Mouse (Mus musculus) intestine, embryonic 15.5 days (tissue): ENCODE measurements around the gene Adat1. TPM values are rescaled to one million over a fixed set of nuclear protein-coding genes. Genes with fewer than 3 reads are reported as not detected.
A peak's percentile ranks its signal among the peaks of the same experiment; 100 is the strongest.

Experiments
- ATAC-seq: fragments of 200-750 bp; cut with Nextera tagmentation; 2 replicates; pipeline ENCODE4 v1.8.0; 2017; ENCODE audit warnings: moderate TSS enrichment, moderate library complexity
- H3K27ac ChIP-seq: fragments of 300-500 bp; sonication (generic); 2 replicates; pipeline ENCODE4 v1.5.1; 2015; ENCODE audit warnings: mild to moderate bottlenecking, inconsistent platforms
- H3K27me3 ChIP-seq: fragments of 300-500 bp; sonication (generic); replicated peaks from 2 replicates; pipeline ENCODE4 v1.6.1; 2015; ENCODE audit warnings: inconsistent platforms
- H3K36me3 ChIP-seq: fragments of 300-500 bp; sonication (generic); 2 replicates; pipeline ENCODE4 v1.6.1; 2015; ENCODE audit warnings: inconsistent platforms
- H3K4me1 ChIP-seq: fragments of 300-500 bp; sonication (generic); replicated peaks from 2 replicates; pipeline ENCODE4 v1.6.1; 2015; ENCODE audit warnings: inconsistent platforms
- H3K4me2 ChIP-seq: fragments of 300-500 bp; sonication (generic); replicated peaks from 2 replicates; pipeline ENCODE4 v1.6.1; 2015; ENCODE audit warnings: mild to moderate bottlenecking, inconsistent platforms
- H3K4me3 ChIP-seq: fragments of 300-500 bp; sonication (generic); replicated peaks from 2 replicates; pipeline ENCODE4 v1.5.1; 2015; ENCODE audit warnings: inconsistent platforms
- H3K9ac ChIP-seq: fragments of 300-500 bp; sonication (generic); 2 replicates; pipeline ENCODE4 v1.6.1; 2015; ENCODE audit warnings: inconsistent platforms
- H3K9me3 ChIP-seq: fragments of 300-500 bp; sonication (generic); 2 replicates; pipeline ENCODE4 v1.6.1; 2016; ENCODE audit warnings: inconsistent platforms
- WGBS: fragments of 180-500 bp; shearing (Covaris S2); methylation state at CpG from one replicate; pipeline ENCODE4 v1.1.7; 2015; 5-methylcytosine and 5-hydroxymethylcytosine counted together
- polyA plus RNA-seq: library from polyadenylated mRNA; unstranded; fragments of >200 nt; fragmentation: Nextera tagmentation; extraction: Ambion mirVana; gene quantifications from 2 replicates; pipeline ENCODE4 v1.2.1, GENCODE M21; 2015

Gene Adat1
- 7.7 and 8.3 TPM in 2 replicates for polyA plus RNA-seq

DNA sequence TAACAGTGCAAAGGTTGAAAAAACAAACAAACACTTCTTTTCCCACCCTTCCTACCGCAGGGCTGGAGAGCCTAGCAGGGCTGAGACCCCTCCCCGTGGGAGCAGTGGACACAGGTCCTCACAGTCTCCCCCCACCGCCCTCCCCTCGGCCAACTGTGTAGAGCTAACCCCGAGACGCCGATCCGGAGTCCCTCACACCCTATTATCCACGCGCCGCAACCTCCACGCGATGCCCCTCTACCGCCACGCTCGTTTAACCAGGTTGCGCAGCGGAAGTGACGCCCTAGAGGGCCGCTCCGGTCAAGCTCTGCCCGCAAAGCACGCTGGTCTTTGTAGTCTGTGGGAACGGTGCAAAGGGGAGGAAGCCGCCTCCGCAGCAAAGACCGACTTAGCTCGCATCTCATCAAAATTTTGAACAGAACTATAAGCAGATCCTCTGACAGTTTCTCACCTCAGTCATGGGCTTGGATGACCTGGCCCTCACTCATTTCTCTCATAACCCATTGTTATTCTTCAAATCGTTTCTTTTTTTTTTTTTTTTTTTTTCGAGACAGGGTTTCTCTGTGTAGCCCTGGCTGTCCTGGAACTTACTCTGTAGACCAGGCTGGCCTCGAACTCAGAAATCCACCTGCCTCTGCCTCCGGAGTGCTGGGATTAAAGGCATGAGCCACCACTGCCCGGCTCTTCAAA lies at the start of gene Adat1:
Gene Adat1 (minus strand): TSS at position 290 of the 690 bp plus-strand sequence.
- WGBS = 4% methylated on average over 33 of the region's 33 CpGs
- 0 out of 2 replicates have a peak within 1 kb of the TSS, but pooled peaks have one; percentile 23 for H3K27ac ChIP-seq
- peak within 1 kb of the TSS; percentile 78 for H3K9ac ChIP-seq
- H3K4me3 ChIP-seq = peak within 1 kb of the TSS; percentile 82
- H3K36me3 ChIP-seq = peaks cover 25% of the 10 kb centered on the region
- no peaks in the 10 kb centered on the region for H3K27me3 ChIP-seq
- H3K9me3 ChIP-seq = no peaks in the 10 kb centered on the region
- peak; percentile 97 for ATAC-seq
- 0 out of 2 replicates have a peak, but pooled peaks cover 3% of the 10 kb centered on the region for H3K4me1 ChIP-seq
- H3K4me2 ChIP-seq = peak within 1 kb of the TSS; percentile 63

DNA sequence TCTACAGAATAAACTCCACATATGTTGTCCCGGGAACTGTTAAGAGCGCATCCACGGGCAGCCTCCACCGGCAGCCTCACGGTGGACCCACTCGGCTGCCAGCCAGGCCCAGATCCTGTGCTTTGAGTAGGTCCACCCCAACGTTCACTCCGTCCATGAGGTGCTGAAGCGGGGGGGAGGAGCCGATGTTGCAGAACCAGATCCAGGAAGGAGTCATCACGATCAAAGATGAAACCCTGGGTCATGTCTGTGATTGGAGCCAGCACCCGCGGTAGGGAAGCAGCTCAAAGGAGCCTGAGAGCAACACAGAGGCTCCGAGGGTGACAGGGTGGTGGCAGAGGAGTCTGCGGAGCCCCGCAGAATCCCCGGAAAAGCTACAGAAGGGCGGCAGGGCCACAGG lies 45.4 kb upstream of the Adat1 start:
- H3K9me3 ChIP-seq = no peaks in the 10 kb centered on the region
- no peak for ATAC-seq
- no peak overlapping the region for H3K4me2 ChIP-seq
- WGBS = 79% methylated on average over 18 of the region's 18 CpGs
- H3K9ac ChIP-seq = no peak overlapping the region
- H3K27ac ChIP-seq = no peak overlapping the region
- H3K27me3 ChIP-seq = no peaks in the 10 kb centered on the region
- H3K4me3 ChIP-seq = no peak overlapping the region
- H3K36me3 ChIP-seq = no peaks in the 10 kb centered on the region
- no peaks in the 10 kb centered on the region for H3K4me1 ChIP-seq

DNA sequence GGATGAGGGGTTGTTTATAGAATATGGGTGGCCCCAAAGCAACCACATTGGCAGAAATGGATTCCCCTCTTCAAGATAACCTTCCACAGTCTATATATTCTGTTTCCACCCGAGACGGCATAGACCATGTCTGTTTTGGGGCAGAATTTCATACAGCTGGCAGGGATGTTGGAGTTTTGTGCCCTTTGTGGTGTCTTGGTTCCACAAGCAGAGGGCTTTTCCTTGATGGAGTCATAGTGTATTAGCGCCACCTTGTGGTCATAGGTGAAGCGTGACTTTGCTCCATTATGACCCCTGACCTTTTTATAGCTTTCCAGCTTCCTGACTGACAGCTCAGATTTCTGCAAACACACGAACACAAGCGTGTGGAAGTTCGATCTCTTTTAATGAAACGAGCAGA lies 42.5 kb upstream of the Adat1 start:
- WGBS = 10% methylated on average over 8 of the region's 8 CpGs
- Histone ChIP-seq H3K4me2 (no peak overlapping the region), H3K9me3 (no peaks in the 10 kb centered on the region), H3K27me3 (no peaks in the 10 kb centered on the region), H3K27ac (no peak overlapping the region), H3K9ac (no peak overlapping the region), H3K4me3 (no peak overlapping the region), H3K4me1 (no peaks in the 10 kb centered on the region), H3K36me3 (no peaks in the 10 kb centered on the region)
- ATAC-seq = peak; percentile 65

DNA sequence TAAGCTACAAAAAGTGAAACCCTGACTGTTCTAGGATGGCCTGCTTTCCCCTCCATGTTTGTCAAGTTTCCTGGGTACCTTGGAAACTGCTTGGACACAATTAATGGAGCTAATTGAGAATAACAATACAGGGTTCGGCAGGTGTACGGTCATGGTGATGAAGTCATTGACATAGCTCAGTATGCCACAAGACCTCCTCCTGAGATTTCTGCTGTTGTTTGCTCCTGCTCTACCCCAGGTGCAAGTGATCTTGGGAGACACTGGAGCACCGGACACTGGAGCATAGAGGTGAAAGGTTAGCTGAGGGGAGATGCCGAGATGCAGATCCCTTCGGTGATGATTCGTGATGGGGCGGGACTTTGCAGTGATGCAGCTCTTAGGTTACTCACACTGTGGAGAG lies 41.0 kb upstream of the Adat1 start:
- Histone ChIP-seq H3K9ac (no peak overlapping the region), H3K27me3 (no peaks in the 10 kb centered on the region), H3K27ac (no peak overlapping the region), H3K36me3 (no peaks in the 10 kb centered on the region), H3K4me1 (no peaks in the 10 kb centered on the region), H3K4me3 (no peak overlapping the region), H3K9me3 (no peaks in the 10 kb centered on the region), H3K4me2 (no peak overlapping the region)
- 58% methylated on average over 7 of the region's 7 CpGs for WGBS
- ATAC-seq = no peak

DNA sequence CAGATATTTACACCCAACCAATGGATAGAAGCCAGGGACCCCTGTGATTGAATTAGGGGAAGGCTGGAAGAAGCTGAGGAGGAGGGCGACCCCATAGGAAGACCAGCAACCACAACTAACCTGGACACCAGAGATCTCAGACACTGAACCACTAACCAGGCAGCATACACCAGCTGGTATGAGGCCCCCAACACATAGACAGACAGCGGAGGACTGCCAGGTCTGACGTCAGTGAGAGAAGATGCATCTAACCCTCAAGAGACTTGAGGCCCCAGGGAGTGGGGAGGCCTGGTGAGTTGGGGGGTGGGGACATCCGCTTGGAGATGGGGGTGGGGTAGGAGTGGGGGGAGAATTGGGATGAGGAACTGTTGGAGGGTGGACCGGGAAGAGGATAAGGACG lies 38.6 kb upstream of the Adat1 start:
- 48% methylated on average over 6 of the region's 6 CpGs for WGBS
- no peak for ATAC-seq

DNA sequence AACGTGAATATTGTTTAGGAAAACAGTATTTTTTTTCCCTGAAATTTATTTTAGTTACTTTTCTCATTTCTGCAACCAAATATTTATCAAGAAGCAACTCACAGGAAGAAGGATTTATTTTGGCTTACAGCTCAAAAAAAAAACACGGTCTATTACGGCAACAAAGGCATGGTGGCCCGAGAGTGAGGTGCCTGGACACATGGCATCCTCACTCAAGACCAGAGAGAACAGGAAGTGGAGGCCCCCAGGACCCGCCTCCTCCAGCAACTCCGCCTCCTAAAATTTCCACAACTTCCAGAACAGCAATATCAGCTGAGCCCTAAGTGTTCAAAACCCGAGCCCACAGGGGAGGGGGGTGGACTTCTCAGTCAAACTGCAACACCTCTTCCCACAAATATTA lies 37.4 kb upstream of the Adat1 start:
- no peak overlapping the region for H3K27ac ChIP-seq
- H3K9ac ChIP-seq = no peak overlapping the region
- H3K9me3 ChIP-seq = no peaks in the 10 kb centered on the region
- ATAC-seq = no peak
- H3K4me2 ChIP-seq = no peak overlapping the region
- H3K4me3 ChIP-seq = no peak overlapping the region
- H3K4me1 ChIP-seq = no peaks in the 10 kb centered on the region
- WGBS = 79% methylated on average over 7 of the region's 7 CpGs
- H3K27me3 ChIP-seq = no peaks in the 10 kb centered on the region
- H3K36me3 ChIP-seq = no peaks in the 10 kb centered on the region

More for the DNA sequence above, 38.6 kb upstream of the Adat1 start:
- H3K36me3 ChIP-seq = no peaks in the 10 kb centered on the region
- H3K27ac ChIP-seq = no peak overlapping the region
- no peak overlapping the region for H3K4me2 ChIP-seq
- H3K4me1 ChIP-seq = no peaks in the 10 kb centered on the region
- H3K9ac ChIP-seq = no peak overlapping the region
- H3K27me3 ChIP-seq = no peaks in the 10 kb centered on the region
- no peak overlapping the region for H3K4me3 ChIP-seq
- no peaks in the 10 kb centered on the region for H3K9me3 ChIP-seq

DNA sequence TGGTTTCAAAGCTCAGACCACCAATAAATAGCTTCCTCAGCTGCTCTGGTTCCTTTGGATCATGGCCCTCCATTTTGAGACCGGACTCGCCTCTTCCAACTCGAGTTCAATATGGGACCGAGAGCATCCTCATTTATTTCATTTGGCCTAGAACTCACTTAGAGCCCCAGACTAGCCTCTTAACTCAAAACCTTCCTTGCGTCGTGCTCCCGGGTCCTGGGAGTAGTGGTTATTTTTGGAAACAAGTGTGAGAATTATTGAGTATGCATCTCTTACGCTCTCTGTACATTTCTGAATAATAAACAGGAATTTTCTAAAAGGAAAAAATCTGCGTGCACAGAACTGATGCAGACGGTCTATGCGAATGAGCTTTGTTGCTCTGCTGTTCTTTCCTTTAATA lies 22.8 kb upstream of the Adat1 start, which contains the start of gene Gm6793:
Gene Gm6793 (minus strand): TSS at position 101 of the 400 bp plus-strand sequence.
- no peak within 1 kb of the TSS for H3K4me2 ChIP-seq
- no peaks in the 10 kb centered on the region for H3K9me3 ChIP-seq
- H3K36me3 ChIP-seq = peaks cover 15% of the 10 kb centered on the region
- WGBS = 93% methylated on average over 11 of the region's 11 CpGs
- H3K27ac ChIP-seq = no peak within 1 kb of the TSS
- ATAC-seq = no peak
- no peak within 1 kb of the TSS for H3K9ac ChIP-seq
- H3K4me1 ChIP-seq = peaks cover 11% of the 10 kb centered on the region
- no peak within 1 kb of the TSS for H3K4me3 ChIP-seq
- H3K27me3 ChIP-seq = no peaks in the 10 kb centered on the region

DNA sequence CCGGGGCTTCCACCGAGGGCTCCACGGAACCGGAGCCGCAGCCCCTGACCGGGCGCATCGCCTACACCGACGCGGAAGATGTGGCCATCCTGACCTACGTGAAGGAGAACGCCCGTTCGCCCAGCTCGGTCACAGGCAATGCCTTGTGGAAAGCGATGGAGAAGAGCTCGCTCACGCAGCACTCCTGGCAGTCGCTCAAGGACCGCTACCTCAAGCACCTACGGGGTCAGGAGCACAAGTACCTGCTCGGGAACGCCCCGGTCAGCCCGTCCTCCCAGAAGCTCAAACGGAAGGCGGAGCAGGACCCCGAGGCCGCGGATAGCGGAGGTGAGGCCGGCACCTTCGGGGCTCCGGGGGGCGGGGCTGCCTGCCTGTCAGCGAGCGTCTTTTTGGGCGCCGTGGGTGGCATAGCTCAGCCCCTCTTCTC lies 19.7 kb upstream of the Adat1 start:
- peak overlapping the region; percentile 96 for H3K4me3 ChIP-seq
- ATAC-seq = no peak; the same call in 1 of the 2 replicates
- H3K27ac ChIP-seq = peak overlapping the region; percentile 79
- peak overlapping the region; percentile 90 for H3K9ac ChIP-seq
- peaks cover 5% of the 10 kb centered on the region; the same call in 1 of the 2 replicates for H3K36me3 ChIP-seq
- no peaks in the 10 kb centered on the region for H3K9me3 ChIP-seq
- peaks cover 11% of the 10 kb centered on the region for H3K4me1 ChIP-seq
- no peaks in the 10 kb centered on the region for H3K27me3 ChIP-seq
- peak overlapping the region; percentile 93 for H3K4me2 ChIP-seq
- WGBS = under 1% methylated on average over 40 of the region's 40 CpGs

DNA sequence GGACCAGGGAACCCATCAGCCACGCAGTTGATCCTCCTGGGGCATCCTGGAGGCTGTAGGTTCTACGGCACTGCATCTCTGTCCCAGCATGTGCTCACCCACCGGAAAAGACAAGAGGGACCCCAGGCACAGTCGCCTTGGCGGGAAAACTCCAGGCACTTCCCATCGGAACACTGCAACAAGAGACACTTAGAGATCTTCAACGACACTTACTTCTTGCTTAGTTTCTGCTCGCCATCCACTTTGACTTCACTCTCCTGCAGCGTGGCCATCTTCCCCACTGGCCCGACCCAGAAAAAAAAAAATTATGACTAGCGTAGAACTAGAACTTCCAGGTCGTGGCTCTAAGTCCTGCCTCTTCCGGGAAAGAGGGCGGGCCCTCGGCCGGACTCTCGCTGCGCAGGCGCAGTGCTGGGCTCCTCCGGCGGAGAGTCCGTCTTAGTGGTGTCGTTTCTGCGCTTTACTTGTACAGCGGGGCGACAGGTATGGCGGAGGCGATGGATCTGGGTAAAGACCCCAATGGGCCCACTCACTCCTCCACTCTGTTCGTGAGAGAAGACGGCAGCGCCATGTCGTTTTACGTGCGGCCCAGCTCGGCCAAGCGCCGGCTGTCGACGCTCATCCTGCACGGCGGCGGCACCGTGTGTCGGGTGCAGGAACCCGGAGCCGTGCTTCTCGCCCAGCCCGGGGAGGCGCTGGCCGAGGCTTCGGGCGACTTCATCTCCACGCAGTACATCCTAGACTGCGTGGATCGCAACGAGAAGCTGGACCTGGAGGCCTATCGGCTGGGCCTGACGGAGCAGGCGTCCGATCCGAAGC lies 19.1 kb upstream of the Adat1 start, which contains the start of the genes Kars and Terf2ip:
Gene Kars (minus strand): TSS at position 327 of the 819 bp plus-strand sequence.
Gene Terf2ip (plus strand): TSS at position 402 of the 819 bp plus-strand sequence.
- no peaks in the 10 kb centered on the region for H3K9me3 ChIP-seq
- no peaks in the 10 kb centered on the region for H3K27me3 ChIP-seq
- WGBS = under 1% methylated on average over 61 of the region's 61 CpGs
- H3K9ac ChIP-seq = peak within 1 kb of the TSS; percentile 90
- H3K4me1 ChIP-seq = peaks cover 11% of the 10 kb centered on the region
- H3K36me3 ChIP-seq = peaks cover 3% of the 10 kb centered on the region; the same call in 1 of the 2 replicates
- ATAC-seq = peak; percentile 96
- peak within 1 kb of the TSS; percentile 96 for H3K4me3 ChIP-seq
- peak within 1 kb of the TSS; percentile 93 for H3K4me2 ChIP-seq
- H3K27ac ChIP-seq = peak within 1 kb of the TSS; percentile 79

DNA sequence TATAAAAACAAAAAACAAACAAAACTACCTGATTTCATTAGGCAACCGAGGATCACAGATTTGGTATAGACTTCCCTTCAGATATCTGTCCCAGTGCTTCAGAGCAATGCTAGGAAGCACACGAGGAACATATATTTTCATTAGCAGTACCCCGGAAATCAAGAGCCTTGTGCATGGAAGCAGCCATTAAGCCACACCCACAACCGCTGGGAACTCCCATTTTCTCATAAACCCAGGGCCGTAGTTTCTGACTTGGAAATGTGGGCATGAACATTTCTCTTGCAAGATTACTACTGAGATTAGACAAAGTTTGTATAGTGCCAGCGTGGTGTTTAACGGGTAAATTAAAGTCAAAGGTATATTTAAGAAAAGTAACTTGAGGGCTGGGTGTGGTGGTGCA lies 17.5 kb upstream of the Adat1 start:
- ATAC-seq = no peak
- peaks cover 8% of the 10 kb centered on the region for H3K36me3 ChIP-seq
- 90% methylated on average over 7 of the region's 7 CpGs for WGBS
- peaks cover 11% of the 10 kb centered on the region for H3K4me1 ChIP-seq
- H3K27me3 ChIP-seq = no peaks in the 10 kb centered on the region
- no peak overlapping the region for H3K27ac ChIP-seq
- no peak overlapping the region for H3K9ac ChIP-seq
- H3K4me3 ChIP-seq = no peak overlapping the region
- 0 out of 2 replicates have a peak overlapping the region, but pooled peaks have one; percentile 93 for H3K4me2 ChIP-seq
- H3K9me3 ChIP-seq = no peaks in the 10 kb centered on the region

DNA sequence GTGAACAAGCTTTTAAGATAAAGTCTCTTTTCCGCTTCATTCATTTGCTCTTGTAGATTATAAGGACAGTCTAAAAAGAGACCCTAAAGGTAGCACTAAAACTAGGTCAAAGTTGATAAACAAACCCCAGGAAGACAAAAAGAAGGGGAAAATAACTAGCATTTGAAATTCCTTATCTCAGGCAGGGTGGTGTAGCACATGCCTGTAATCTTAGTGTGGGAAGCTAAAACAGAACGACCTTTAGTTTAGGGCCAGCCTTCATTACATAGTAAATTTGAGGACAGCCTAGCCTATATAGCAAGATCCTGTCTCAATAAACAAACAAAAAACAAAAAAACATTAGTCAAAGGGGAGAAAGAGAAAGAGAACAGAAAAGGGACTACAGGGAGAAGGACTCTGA lies 15.6 kb upstream of the Adat1 start:
- Histone ChIP-seq H3K9me3 (no peaks in the 10 kb centered on the region), H3K27me3 (no peaks in the 10 kb centered on the region), H3K4me1 (peaks cover 5% of the 10 kb centered on the region), H3K4me3 (no peak overlapping the region), H3K9ac (no peak overlapping the region), H3K36me3 (peaks cover 18% of the 10 kb centered on the region), H3K4me2 (no peak overlapping the region), H3K27ac (no peak overlapping the region)
- 89% methylated on average over 2 of the region's 2 CpGs for WGBS
- ATAC-seq = no peak

DNA sequence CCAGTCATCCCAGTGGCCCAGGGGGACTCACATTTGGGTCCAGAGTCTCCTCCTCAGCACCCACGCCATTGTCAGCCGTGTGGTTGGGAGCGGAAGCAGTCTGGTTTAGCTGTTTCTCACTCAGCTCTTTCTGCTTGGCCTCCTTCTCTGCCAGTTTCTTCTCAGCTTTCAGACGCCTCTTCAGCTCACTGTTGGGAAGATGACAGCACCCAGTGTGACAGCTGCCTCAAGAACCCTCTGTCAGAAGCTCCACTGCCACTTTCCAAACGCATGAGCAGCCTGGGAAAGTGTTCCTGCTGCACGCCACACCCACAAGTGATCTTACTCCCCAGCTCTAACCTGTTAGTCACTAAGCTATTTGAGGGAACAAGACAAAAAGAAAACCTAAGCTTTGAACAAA lies 13.5 kb upstream of the Adat1 start:
- no peak overlapping the region for H3K4me3 ChIP-seq
- peaks cover 38% of the 10 kb centered on the region for H3K36me3 ChIP-seq
- no peaks in the 10 kb centered on the region for H3K27me3 ChIP-seq
- no peaks in the 10 kb centered on the region; the same call in 1 of the 2 replicates for H3K4me1 ChIP-seq
- no peak overlapping the region for H3K4me2 ChIP-seq
- ATAC-seq = no peak
- 94% methylated on average over 6 of the region's 6 CpGs for WGBS
- H3K9ac ChIP-seq = no peak overlapping the region
- H3K9me3 ChIP-seq = no peaks in the 10 kb centered on the region
- no peak overlapping the region for H3K27ac ChIP-seq
